Mouse (Mus musculus): Measurements from ENCODE around the gene Zmat1. TPM values are rescaled to one million over a fixed set of nuclear protein-coding genes. Genes with fewer than 3 reads are reported as not detected.

Gene Zmat1
- polyA plus RNA-seq, 1 experiment from 2014 or later, result 5.5 TPM

- no peak for ATAC-seq (ENCODE audit: borderline replicate concordance, extremely low read depth, low FRiP score, low TSS enrichment)
- no peak overlapping the region for H3K4me2 ChIP-seq
- H3K27ac ChIP-seq, result peak overlapping the region; percentile 57
- H3K9ac ChIP-seq, result no peak overlapping the region
- H3K27me3 ChIP-seq, result no peaks in the 10 kb centered on the region
- H3K4me3 ChIP-seq, result no peak overlapping the region
- no peaks in the 10 kb centered on the region for H3K9me3 ChIP-seq
- H3K4me1 ChIP-seq, result no peaks in the 10 kb centered on the region
- no peaks in the 10 kb centered on the region for H3K36me3 ChIP-seq
- WGBS, result 49% methylated on average over 7 of the region's 7 CpGs
These were observed 85.2 kb downstream of the Zmat1 start for GRCm38 (mm10) chrX:134923675-134924424.

Other genes starting within 250 kb of the Zmat1 start
- 67.6 and 71.3 TPM in 2 replicates for gene Armcx2, start 200.0 kb downstream of the Zmat1 start, polyA plus RNA-seq (2015; fragmentation: Nextera tagmentation; extraction: Ambion mirVana)
- 0.47 and 0.93 TPM in 2 replicates for gene Nxf2, start 44.5 kb downstream of the Zmat1 start, polyA plus RNA-seq (2015; fragmentation: Nextera tagmentation; extraction: Ambion mirVana)
- gene Gm15023, start 168.4 kb upstream of the Zmat1 start, polyA plus RNA-seq (2015; fragmentation: Nextera tagmentation; extraction: Ambion mirVana), result not detected in 2 replicates
- gene Tceal6, start 201.5 kb upstream of the Zmat1 start, polyA plus RNA-seq (2015; fragmentation: Nextera tagmentation; extraction: Ambion mirVana), result 1.1 and 2.0 TPM in 2 replicates

Measured in lung, embryonic 15.5 days (tissue).